Mouse (Mus musculus): Measurements from ENCODE around the gene Vmn2r84.
"Not testable (repeated sequence)": the region's sequence is repeated elsewhere in the genome, so short reads cannot be mapped to it uniquely, and the experiment has no call there.

- not testable (repeated sequence) for TF ChIP-seq POLR2A (IDR thresholded peaks at IDR 0.05; ENCODE audit: low read depth, low read length); CTCF (IDR thresholded peaks at IDR 0.05; ENCODE audit: extremely low read depth, insufficient read depth, insufficient read length, insufficient replicate concordance)
Observed at GRCm38 (mm10) chr10:130434185-130434898, 40.2 kb upstream of the Vmn2r84 start.
